Mouse (Mus musculus) bone marrow macrophage, adult 2 months (primary cell): ENCODE measurements around the gene Slco1a5. TPM values are rescaled to one million over a fixed set of nuclear protein-coding genes. Genes with fewer than 3 reads are reported as not detected.
A peak's percentile ranks its signal among the peaks of the same experiment; 100 is the strongest.

Source experiments
- H3K27ac ChIP-seq: 2 replicates; pipeline ENCODE4 v1.5.1; 2012; ENCODE audit warnings: low read depth, low read length; ENCODE audit not compliant: insufficient read depth
- H3K4me1 ChIP-seq: 2 replicates; pipeline ENCODE4 v1.6.1; 2012; ENCODE audit warnings: low read length; ENCODE audit not compliant: control insufficient read depth, insufficient read depth
- H3K4me3 ChIP-seq: 2 replicates; pipeline ENCODE4 v1.5.1; 2012; ENCODE audit warnings: mild to moderate bottlenecking, low read length, moderate library complexity; ENCODE audit not compliant: insufficient read depth
- CTCF ChIP-seq: IDR thresholded peaks from 2 replicates; pipeline ENCODE4 v1.5.1; 2012; ENCODE audit warnings: low read depth, mild to moderate bottlenecking, low read length, moderate library complexity
- POLR2A ChIP-seq: IDR thresholded peaks from 2 replicates; pipeline ENCODE4 v1.6.1; 2012; ENCODE audit warnings: mild to moderate bottlenecking, low read depth, low read length, borderline replicate concordance
- polyA plus RNA-seq: library from polyadenylated mRNA; stranded (reverse); fragments of >200 nt; gene quantifications from 2 replicates; pipeline ENCODE4 v1.2.4, GENCODE M21; 2012; ENCODE audit not compliant: missing spikeins, insufficient read depth, insufficient read length

Gene Slco1a5
- polyA plus RNA-seq, 1 experiment = not detected

- no peak for TF ChIP-seq CTCF
- TF ChIP-seq POLR2A = no peak
- H3K4me1 ChIP-seq = peaks cover 3% of the 10 kb centered on the region; the same call in 1 of the 2 replicates
- H3K27ac ChIP-seq = peak overlapping the region; percentile 99
- peak overlapping the region; percentile 98 for H3K4me3 ChIP-seq
These were observed 23.7 kb upstream of the Slco1a5 start for GRCm38 (mm10) chr6:142346181-142347110.

DNA sequence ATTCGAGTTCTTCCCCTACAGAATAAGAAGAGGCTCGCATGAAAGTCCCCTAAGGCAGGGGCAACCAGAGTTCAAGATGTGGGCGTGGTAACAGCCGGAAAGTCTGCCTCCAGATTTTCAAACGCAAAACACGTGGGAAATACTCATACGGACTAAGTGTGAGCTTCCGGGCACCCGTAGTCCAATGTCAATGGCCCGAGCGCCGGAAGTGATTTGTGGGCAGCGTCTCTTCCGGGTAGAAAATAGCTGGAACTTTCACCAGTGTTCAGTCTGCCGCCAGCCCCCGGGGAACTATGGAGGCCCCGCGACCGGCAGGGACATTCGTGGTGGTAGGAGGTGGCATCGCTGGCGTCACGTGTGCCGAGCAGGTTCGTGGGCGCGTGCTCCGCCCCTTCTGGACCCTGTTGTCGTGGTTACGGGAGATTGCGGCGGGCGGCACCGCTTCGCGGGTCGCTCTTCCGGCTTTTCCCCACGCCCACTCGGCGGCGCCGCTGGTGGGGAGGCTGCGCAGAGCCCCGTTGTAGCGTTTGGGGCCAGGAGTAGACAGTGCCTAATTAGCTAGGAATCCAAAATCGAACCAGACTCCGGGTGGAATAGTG lies 22.8 kb upstream of the Slco1a5 start, which contains the start of gene Pyroxd1:
Pyroxd1 (plus strand) TSS at position 215 of the 599 bp plus-strand sequence.
- Histone ChIP-seq H3K27ac (peak within 1 kb of the TSS; percentile 99), H3K4me1 (peaks cover 3% of the 10 kb centered on the region; the same call in 1 of the 2 replicates), H3K4me3 (peak within 1 kb of the TSS; percentile 98)
- no peak for TF ChIP-seq POLR2A

- Histone ChIP-seq H3K27ac (no peak overlapping the region), H3K4me1 (peaks cover 3% of the 10 kb centered on the region; the same call in 1 of the 2 replicates), H3K4me3 (no peak overlapping the region)
- TF ChIP-seq POLR2A (no peak), CTCF (no peak)
These were observed 20.8 kb upstream of the Slco1a5 start for GRCm38 (mm10) chr6:142343561-142343960.

- TF ChIP-seq POLR2A = no peak
- TF ChIP-seq CTCF = no peak
- no peak overlapping the region for H3K27ac ChIP-seq
- H3K4me1 ChIP-seq = no peaks in the 10 kb centered on the region
These were observed 16.8 kb upstream of the Slco1a5 start for GRCm38 (mm10) chr6:142339576-142339975.

DNA sequence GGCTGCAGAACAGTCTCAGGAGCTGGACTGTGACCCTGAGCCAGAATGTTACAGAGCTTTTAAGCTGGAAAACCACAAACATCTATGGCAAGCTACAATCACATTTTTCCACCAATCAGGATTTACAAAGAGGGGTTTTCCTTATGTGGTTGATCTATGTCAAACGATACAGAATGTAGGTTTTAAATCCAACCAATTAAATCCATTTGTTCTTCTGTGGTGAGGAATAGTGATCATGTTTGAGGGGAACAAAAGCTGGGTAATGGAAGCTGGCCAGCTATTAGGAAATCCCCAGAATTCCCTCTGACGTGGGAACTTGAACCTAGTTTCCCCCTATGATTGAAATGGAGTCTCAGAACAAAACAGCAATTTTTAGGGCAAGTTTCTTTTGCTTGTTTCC lies 16.2 kb upstream of the Slco1a5 start:
- Histone ChIP-seq H3K4me1 (no peaks in the 10 kb centered on the region), H3K4me3 (no peak overlapping the region), H3K27ac (no peak overlapping the region)
- no peak for TF ChIP-seq POLR2A
- TF ChIP-seq CTCF = no peak

More at GRCm38 (mm10) chr6:142339576-142339975, 16.8 kb upstream of the Slco1a5 start:
- no peak overlapping the region for H3K4me3 ChIP-seq

GRCm38 (mm10) chr6:142329201-142329600 lies 6.4 kb upstream of the Slco1a5 start:
- Histone ChIP-seq H3K4me3 (no peak overlapping the region), H3K27ac (no peak overlapping the region), H3K4me1 (no peaks in the 10 kb centered on the region)
- TF ChIP-seq POLR2A (no peak), CTCF (no peak)

- no peak overlapping the region for H3K27ac ChIP-seq
- no peak for TF ChIP-seq POLR2A
- no peak for TF ChIP-seq CTCF
- no peak overlapping the region for H3K4me3 ChIP-seq
- no peaks in the 10 kb centered on the region for H3K4me1 ChIP-seq
These were observed 3.8 kb upstream of the Slco1a5 start for GRCm38 (mm10) chr6:142326598-142326997.

DNA sequence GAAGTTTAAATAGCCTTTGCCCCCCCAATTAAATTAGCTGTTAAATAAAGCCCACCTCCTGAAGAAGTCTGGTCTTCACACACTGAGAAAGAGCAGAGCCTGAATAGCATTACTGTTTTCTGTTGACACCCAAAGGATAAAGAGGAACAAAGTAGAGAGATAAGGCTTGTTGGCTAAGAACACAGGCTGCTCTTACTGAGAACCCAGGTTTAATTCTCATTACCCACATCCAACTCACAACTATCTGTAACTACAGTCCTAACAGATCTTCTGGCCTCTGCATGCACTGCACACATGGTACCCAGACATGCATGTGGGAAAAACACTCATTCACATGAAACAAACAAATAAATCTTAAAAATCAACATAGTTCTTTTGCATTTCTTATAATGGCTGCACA lies 5.7 kb downstream of the Slco1a5 start:
- no peak for TF ChIP-seq CTCF
- TF ChIP-seq POLR2A = no peak
- H3K27ac ChIP-seq = no peak overlapping the region
- H3K4me3 ChIP-seq = no peak overlapping the region
- H3K4me1 ChIP-seq = no peaks in the 10 kb centered on the region

GRCm38 (mm10) chr6:142314285-142314684 lies 8.5 kb downstream of the Slco1a5 start:
- TF ChIP-seq POLR2A = no peak
- no peak for TF ChIP-seq CTCF
- H3K27ac ChIP-seq = no peak overlapping the region
- H3K4me3 ChIP-seq = no peak overlapping the region
- no peaks in the 10 kb centered on the region for H3K4me1 ChIP-seq

DNA sequence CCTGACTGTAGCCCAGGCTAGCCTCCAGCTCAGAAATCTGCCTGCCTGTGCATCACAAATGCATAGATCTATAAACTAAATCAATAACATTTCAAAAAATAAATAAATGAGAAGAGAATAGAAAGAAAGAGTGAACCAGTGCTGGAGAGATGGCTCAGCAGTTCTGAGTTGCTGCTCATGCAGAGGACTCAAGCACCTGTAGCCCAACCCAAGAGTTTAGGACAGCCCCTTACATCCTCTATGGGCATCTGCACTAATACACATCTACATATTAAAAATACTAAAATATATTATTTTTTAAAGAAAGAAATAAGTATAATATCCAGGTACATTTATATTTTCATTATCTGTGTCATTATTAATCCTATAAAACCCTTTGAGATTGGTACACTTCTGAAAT lies 17.7 kb downstream of the Slco1a5 start:
- H3K27ac ChIP-seq = no peak overlapping the region
- no peaks in the 10 kb centered on the region for H3K4me1 ChIP-seq
- TF ChIP-seq POLR2A (no peak), CTCF (no peak)
- H3K4me3 ChIP-seq = no peak overlapping the region
